Mouse (Mus musculus) G1E (cell line): Measurements from ENCODE around the gene 5031439G07Rik.

Source experiments
- CTCF ChIP-seq: IDR thresholded peaks from 2 replicates; pipeline ENCODE4 v1.5.1; 2012; ENCODE audit warnings: low read depth, low read length, inconsistent platforms, mixed read lengths
- GATA1 ChIP-seq: IDR thresholded peaks from 2 replicates; pipeline ENCODE4 v1.6.1; 2012; ENCODE audit warnings: borderline replicate concordance, low read length, inconsistent platforms, mixed read lengths
- GATA2 ChIP-seq: IDR thresholded peaks from 2 replicates; pipeline ENCODE4 v1.6.1; 2012; ENCODE audit warnings: low read depth, low read length, inconsistent platforms, borderline replicate concordance
- POLR2AphosphoS5 ChIP-seq: IDR thresholded peaks from 2 replicates; pipeline ENCODE4 v1.6.1; 2012; ENCODE audit warnings: low read depth, low read length, inconsistent platforms; ENCODE audit not compliant: insufficient replicate concordance
- TAL1 ChIP-seq: conservative IDR thresholded peaks from 2 replicates; pipeline ENCODE4 v1.6.1; 2012; ENCODE audit warnings: low read depth, low read length, inconsistent platforms, mixed read lengths

DNA sequence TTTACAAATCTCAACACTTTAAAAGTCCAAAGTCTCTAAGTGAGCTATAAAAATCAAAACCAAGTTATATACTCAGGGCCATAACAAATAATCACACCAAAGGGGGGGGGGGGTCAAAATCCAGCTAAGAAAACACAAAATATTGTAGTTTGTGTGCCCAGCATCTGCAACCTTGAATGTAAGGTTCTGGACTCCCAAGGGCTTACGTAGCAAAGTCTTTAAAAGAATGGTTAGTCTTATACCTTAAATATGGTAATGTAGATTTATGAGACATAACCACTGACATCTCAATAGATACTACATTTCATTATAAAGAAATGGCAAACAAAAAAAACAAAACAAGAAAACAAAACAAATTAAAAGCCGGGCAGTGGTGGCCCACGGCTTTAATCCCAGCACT is 68.4 kb downstream of the 5031439G07Rik start, which contains the start of gene Gm29666:
- TF ChIP-seq CTCF (no peak), GATA1 (no peak), TAL1 (no peak), POLR2AphosphoS5 (no peak), GATA2 (no peak)
